Mouse (Mus musculus): ENCODE data around the gene Wnt5b. TPM values are rescaled to one million over a fixed set of nuclear protein-coding genes. Genes with fewer than 3 reads are reported as not detected.
A peak's percentile ranks its signal among the peaks of the same experiment; 100 is the strongest.

Gene Wnt5b
- total RNA-seq (2012; rRNA removed), result 2.5 and 3.5 TPM in 2 replicates

- peak within 1 kb of the TSS; percentile 74 for H3K9ac ChIP-seq (ENCODE audit: insufficient read depth, low read depth, low read length, poor library complexity, severe bottlenecking)
- TF ChIP-seq ZC3H11A (IDR thresholded peaks at IDR 0.05; ENCODE audit: borderline replicate concordance, low read depth, low read length) (no peak), CHD2 (IDR thresholded peaks at IDR 0.05; ENCODE audit: low read depth, low read length) (no peak), MAFK (IDR thresholded peaks at IDR 0.05; ENCODE audit: insufficient read depth, low read depth, low read length) (no peak), ZNF384 (IDR thresholded peaks at IDR 0.05; ENCODE audit: low read depth, low read length) (no peak), HCFC1 (IDR thresholded peaks at IDR 0.05; ENCODE audit: borderline replicate concordance, insufficient read depth, low read length) (no peak)
- in situ Hi-C loops (cut with MboI; ENCODE audit: low sequenced_read_pairs in 2 of 2, unreplicated experiment in 2 of 2), result no loop called here
- no peaks in the 10 kb centered on the region for H3K9me3 ChIP-seq (ENCODE audit: control insufficient read depth, insufficient read depth, low read depth, low read length)
- H3K4me3 ChIP-seq (ENCODE audit: insufficient read depth in 1 of 2, low read depth in 1 of 2, low read length in 2 of 2, poor library complexity in 1 of 2, severe bottlenecking in 1 of 2), result peak within 1 kb of the TSS; percentile 80
- H3K4me1 ChIP-seq (ENCODE audit: control insufficient read depth in 2 of 2, insufficient read depth in 2 of 2, low read length in 2 of 2, poor library complexity in 1 of 2), result peaks cover 0 to 2% of the 10 kb centered on the region in 2 experiments; a peak in 1 of 4 replicates
- H3K36me3 ChIP-seq (ENCODE audit: control insufficient read depth, insufficient read depth, low read length, poor library complexity, severe bottlenecking), result no peaks in the 10 kb centered on the region
- H3K27ac ChIP-seq (ENCODE audit: insufficient read depth, low read depth, low read length, poor library complexity, severe bottlenecking), result no peak within 1 kb of the TSS
- no peak for DNase-seq (ENCODE audit: low read depth, low spot score)
These were observed at the start of gene Wnt5b for GRCm38 (mm10) chr6:119543803-119544517. Wnt5b (minus strand) TSS chr6:119544347.

- Histone ChIP-seq H3K4me3 (ENCODE audit: insufficient read depth in 1 of 2, low read depth in 1 of 2, low read length in 2 of 2, poor library complexity in 1 of 2, severe bottlenecking in 1 of 2) (no peak overlapping the region), H3K27ac (ENCODE audit: insufficient read depth, low read depth, low read length, poor library complexity, severe bottlenecking) (no peak overlapping the region), H3K9ac (ENCODE audit: insufficient read depth, low read depth, low read length, poor library complexity, severe bottlenecking) (no peak overlapping the region), H3K36me3 (ENCODE audit: control insufficient read depth, insufficient read depth, low read length, poor library complexity, severe bottlenecking) (no peaks in the 10 kb centered on the region; the same call in 1 of the 2 replicates), H3K9me3 (ENCODE audit: control insufficient read depth, insufficient read depth, low read depth, low read length) (no peaks in the 10 kb centered on the region), H3K4me1 (ENCODE audit: control insufficient read depth in 2 of 2, insufficient read depth in 2 of 2, low read length in 2 of 2, poor library complexity in 1 of 2) (peaks cover 0 to 5% of the 10 kb centered on the region in 2 experiments; a peak in 1 of 4 replicates)
- DNase-seq (ENCODE audit: low read depth, low spot score), result no peak
- TF ChIP-seq MAFK (IDR thresholded peaks at IDR 0.05; ENCODE audit: insufficient read depth, low read depth, low read length) (no peak), ZC3H11A (IDR thresholded peaks at IDR 0.05; ENCODE audit: borderline replicate concordance, low read depth, low read length) (no peak), ZNF384 (IDR thresholded peaks at IDR 0.05; ENCODE audit: low read depth, low read length) (no peak), CHD2 (IDR thresholded peaks at IDR 0.05; ENCODE audit: low read depth, low read length) (no peak), HCFC1 (IDR thresholded peaks at IDR 0.05; ENCODE audit: borderline replicate concordance, insufficient read depth, low read length) (no peak)
- in situ Hi-C loops (cut with MboI; ENCODE audit: low sequenced_read_pairs in 2 of 2, unreplicated experiment in 2 of 2), result no loop called here
These were observed 46.7 kb upstream of the Wnt5b start for GRCm38 (mm10) chr6:119590872-119591271.

GRCm38 (mm10) chr6:119587897-119588296 lies 43.8 kb upstream of the Wnt5b start:
- no peaks in the 10 kb centered on the region for H3K9me3 ChIP-seq (ENCODE audit: control insufficient read depth, insufficient read depth, low read depth, low read length)
- H3K4me3 ChIP-seq (ENCODE audit: insufficient read depth in 1 of 2, low read depth in 1 of 2, low read length in 2 of 2, poor library complexity in 1 of 2, severe bottlenecking in 1 of 2), result no peak overlapping the region
- no peaks in the 10 kb centered on the region; the same call in 1 of the 2 replicates for H3K36me3 ChIP-seq (ENCODE audit: control insufficient read depth, insufficient read depth, low read length, poor library complexity, severe bottlenecking)
- no peak overlapping the region for H3K27ac ChIP-seq (ENCODE audit: insufficient read depth, low read depth, low read length, poor library complexity, severe bottlenecking)
- in situ Hi-C loops (cut with MboI; ENCODE audit: low sequenced_read_pairs in 2 of 2, unreplicated experiment in 2 of 2), result no loop called here
- no peak for DNase-seq (ENCODE audit: low read depth, low spot score)
- H3K4me1 ChIP-seq (ENCODE audit: control insufficient read depth in 2 of 2, insufficient read depth in 2 of 2, low read length in 2 of 2, poor library complexity in 1 of 2), result peaks cover 0 to 2% of the 10 kb centered on the region in 2 experiments; a peak in 1 of 4 replicates
- no peak for TF ChIP-seq CHD2 (IDR thresholded peaks at IDR 0.05; ENCODE audit: low read depth, low read length)
- TF ChIP-seq ZNF384 (IDR thresholded peaks at IDR 0.05; ENCODE audit: low read depth, low read length), result no peak
- no peak for TF ChIP-seq ZC3H11A (IDR thresholded peaks at IDR 0.05; ENCODE audit: borderline replicate concordance, low read depth, low read length)
- no peak for TF ChIP-seq HCFC1 (IDR thresholded peaks at IDR 0.05; ENCODE audit: borderline replicate concordance, insufficient read depth, low read length)
- TF ChIP-seq MAFK (IDR thresholded peaks at IDR 0.05; ENCODE audit: insufficient read depth, low read depth, low read length), result no peak
- H3K9ac ChIP-seq (ENCODE audit: insufficient read depth, low read depth, low read length, poor library complexity, severe bottlenecking), result no peak overlapping the region

GRCm38 (mm10) chr6:119587454-119587853 lies 43.3 kb upstream of the Wnt5b start:
- Histone ChIP-seq H3K4me3 (ENCODE audit: insufficient read depth in 1 of 2, low read depth in 1 of 2, low read length in 2 of 2, poor library complexity in 1 of 2, severe bottlenecking in 1 of 2) (no peak overlapping the region), H3K27ac (ENCODE audit: insufficient read depth, low read depth, low read length, poor library complexity, severe bottlenecking) (no peak overlapping the region), H3K9me3 (ENCODE audit: control insufficient read depth, insufficient read depth, low read depth, low read length) (no peaks in the 10 kb centered on the region), H3K4me1 (ENCODE audit: control insufficient read depth in 2 of 2, insufficient read depth in 2 of 2, low read length in 2 of 2, poor library complexity in 1 of 2) (peaks cover 0 to 2% of the 10 kb centered on the region in 2 experiments; a peak in 1 of 4 replicates), H3K36me3 (ENCODE audit: control insufficient read depth, insufficient read depth, low read length, poor library complexity, severe bottlenecking) (no peaks in the 10 kb centered on the region; the same call in 1 of the 2 replicates), H3K9ac (ENCODE audit: insufficient read depth, low read depth, low read length, poor library complexity, severe bottlenecking) (no peak overlapping the region)
- in situ Hi-C loops (cut with MboI; ENCODE audit: low sequenced_read_pairs in 2 of 2, unreplicated experiment in 2 of 2), result no loop called here
- no peak for DNase-seq (ENCODE audit: low read depth, low spot score)
- no peak for TF ChIP-seq ZNF384 (IDR thresholded peaks at IDR 0.05; ENCODE audit: low read depth, low read length)
- TF ChIP-seq ZC3H11A (IDR thresholded peaks at IDR 0.05; ENCODE audit: borderline replicate concordance, low read depth, low read length), result no peak
- no peak for TF ChIP-seq CHD2 (IDR thresholded peaks at IDR 0.05; ENCODE audit: low read depth, low read length)
- TF ChIP-seq HCFC1 (IDR thresholded peaks at IDR 0.05; ENCODE audit: borderline replicate concordance, insufficient read depth, low read length), result no peak
- TF ChIP-seq MAFK (IDR thresholded peaks at IDR 0.05; ENCODE audit: insufficient read depth, low read depth, low read length), result no peak
